Mouse (Mus musculus): ENCODE results near the gene Lhfpl5.

- TF ChIP-seq CTCF (IDR thresholded peaks at IDR 0.05; ENCODE audit: control insufficient read depth, insufficient read depth, insufficient read length) (no peak), USF1 (IDR thresholded peaks at IDR 0.05; ENCODE audit: low read depth) (no peak)
Observed at GRCm38 (mm10) chr17:28617636-28618035, 42.2 kb downstream of the Lhfpl5 start.

Data from C2C12 (cell line).